Mouse (Mus musculus): Measurements from ENCODE around the gene Gpr176.

DNA sequence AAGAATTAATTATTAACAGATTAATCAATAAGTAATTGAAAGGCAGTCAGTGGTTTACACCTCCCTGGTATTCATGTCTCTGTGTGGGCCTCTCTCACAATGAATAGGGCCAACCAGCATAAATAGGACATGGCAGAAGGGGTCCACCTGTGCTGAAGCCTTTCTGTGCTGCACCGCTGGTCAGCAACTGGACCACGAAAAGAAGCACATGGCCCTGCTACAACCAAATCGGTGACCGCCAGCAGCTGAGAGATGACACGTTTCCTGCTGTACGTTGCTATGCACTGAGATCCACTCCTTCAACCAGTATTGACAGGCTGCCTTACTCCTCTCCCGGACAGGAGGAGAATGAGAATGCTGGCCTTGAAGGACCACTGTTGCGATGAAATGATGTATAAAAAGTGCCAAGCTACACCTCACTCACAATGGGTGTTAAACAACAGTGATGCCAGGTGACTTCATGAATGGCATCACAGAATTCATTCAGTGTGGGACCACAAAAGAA, 72.1 kb downstream of the Gpr176 start:
- TF ChIP-seq GATA1 (IDR thresholded peaks at IDR 0.05; ENCODE audit: borderline replicate concordance, low read length) (no peak), CTCF (IDR thresholded peaks at IDR 0.05; ENCODE audit: low read depth, low read length) (no peak), TAL1 (conservative IDR thresholded peaks at IDR 0.05; ENCODE audit: low read depth, low read length) (no peak), GATA2 (IDR thresholded peaks at IDR 0.05; ENCODE audit: borderline replicate concordance, low read depth, low read length) (no peak), POLR2AphosphoS5 (IDR thresholded peaks at IDR 0.05; ENCODE audit: insufficient replicate concordance, low read depth, low read length) (no peak)
